Mouse (Mus musculus): ENCODE results near the gene 4930412O13Rik. TPM values are rescaled to one million over a fixed set of nuclear protein-coding genes. Genes with fewer than 3 reads are reported as not detected.

4930412O13Rik gene
- polyA plus RNA-seq, 1 experiment from 2014 or later, result 0.29 TPM

- 60% methylated on average over 14 of the region's 14 CpGs for WGBS
- Histone ChIP-seq H3K27me3 (replicated peaks; ENCODE audit: control insufficient read depth, insufficient read depth, low read length) (peaks cover 14% of the 10 kb centered on the region), H3K4me3 (ENCODE audit: low read depth, low read length) (no peak overlapping the region), H3K9ac (ENCODE audit: low read depth, low read length) (no peak overlapping the region), H3K27ac (replicated peaks; ENCODE audit: low read depth, low read length) (no peak overlapping the region), H3K36me3 (ENCODE audit: control insufficient read depth, insufficient read depth, low read length) (no peaks in the 10 kb centered on the region), H3K4me1 (ENCODE audit: control insufficient read depth, insufficient read depth, low read length) (no peaks in the 10 kb centered on the region), H3K4me2 (ENCODE audit: low read depth, low read length) (no peak overlapping the region), H3K9me3 (ENCODE audit: control insufficient read depth, low read length) (no peaks in the 10 kb centered on the region)
- DNase-seq (ENCODE audit: low spot score) (no peak), ATAC-seq (ENCODE audit: low read depth) (no peak)
Observed at GRCm38 (mm10) chr2:9903854-9904560, 23.0 kb downstream of the 4930412O13Rik start.

- H3K9ac ChIP-seq (ENCODE audit: low read depth, low read length), result no peak overlapping the region
Observed at GRCm38 (mm10) chr2:9905995-9906394, 24.9 kb downstream of the 4930412O13Rik start.

GRCm38 (mm10) chr2:9917602-9918001 is 36.5 kb downstream of the 4930412O13Rik start:
- WGBS, result 86% methylated on average over 9 of the region's 9 CpGs
- H3K27ac ChIP-seq (replicated peaks; ENCODE audit: low read depth, low read length), result no peak overlapping the region
- DNase-seq (ENCODE audit: low spot score) (no peak), ATAC-seq (ENCODE audit: low read depth) (no peak)
- no peaks in the 10 kb centered on the region for H3K27me3 ChIP-seq (replicated peaks; ENCODE audit: control insufficient read depth, insufficient read depth, low read length)
- no peak overlapping the region for H3K4me3 ChIP-seq (ENCODE audit: low read depth, low read length)
- H3K36me3 ChIP-seq (ENCODE audit: control insufficient read depth, insufficient read depth, low read length), result peaks cover 28% of the 10 kb centered on the region
- H3K9ac ChIP-seq (ENCODE audit: low read depth, low read length), result no peak overlapping the region
- no peaks in the 10 kb centered on the region for H3K4me1 ChIP-seq (ENCODE audit: control insufficient read depth, insufficient read depth, low read length)
- no peaks in the 10 kb centered on the region for H3K9me3 ChIP-seq (ENCODE audit: control insufficient read depth, low read length)
- H3K4me2 ChIP-seq (ENCODE audit: low read depth, low read length), result no peak overlapping the region

More at GRCm38 (mm10) chr2:9905995-9906394, 24.9 kb downstream of the 4930412O13Rik start:
- no peak for ATAC-seq (ENCODE audit: low read depth)
- Histone ChIP-seq H3K36me3 (ENCODE audit: control insufficient read depth, insufficient read depth, low read length) (no peaks in the 10 kb centered on the region), H3K27ac (replicated peaks; ENCODE audit: low read depth, low read length) (no peak overlapping the region), H3K4me1 (ENCODE audit: control insufficient read depth, insufficient read depth, low read length) (no peaks in the 10 kb centered on the region), H3K4me3 (ENCODE audit: low read depth, low read length) (peak overlapping the region; percentile 7), H3K4me2 (ENCODE audit: low read depth, low read length) (peak overlapping the region; percentile 43), H3K9me3 (ENCODE audit: control insufficient read depth, low read length) (no peaks in the 10 kb centered on the region), H3K27me3 (replicated peaks; ENCODE audit: control insufficient read depth, insufficient read depth, low read length) (peaks cover 5% of the 10 kb centered on the region; the same call in 1 of the 2 replicates)
- 9% methylated on average over 10 of the region's 11 CpGs for WGBS
- DNase-seq (ENCODE audit: low spot score), result no peak

- no peak for ATAC-seq (ENCODE audit: low read depth)
Observed at GRCm38 (mm10) chr2:9918691-9919471, 37.8 kb downstream of the 4930412O13Rik start.

GRCm38 (mm10) chr2:9926194-9926904 is 45.3 kb downstream of the 4930412O13Rik start:
- peak; percentile 15; the same call in 1 of the 2 replicates for ATAC-seq (ENCODE audit: low read depth)
- Histone ChIP-seq H3K9me3 (ENCODE audit: control insufficient read depth, low read length) (no peaks in the 10 kb centered on the region), H3K27me3 (replicated peaks; ENCODE audit: control insufficient read depth, insufficient read depth, low read length) (no peaks in the 10 kb centered on the region), H3K27ac (replicated peaks; ENCODE audit: low read depth, low read length) (no peak overlapping the region), H3K4me1 (ENCODE audit: control insufficient read depth, insufficient read depth, low read length) (no peaks in the 10 kb centered on the region), H3K9ac (ENCODE audit: low read depth, low read length) (no peak overlapping the region), H3K36me3 (ENCODE audit: control insufficient read depth, insufficient read depth, low read length) (no peaks in the 10 kb centered on the region), H3K4me2 (ENCODE audit: low read depth, low read length) (no peak overlapping the region), H3K4me3 (ENCODE audit: low read depth, low read length) (no peak overlapping the region)
- 49% methylated on average over 7 of the region's 7 CpGs for WGBS
- DNase-seq (ENCODE audit: low spot score), result peak; percentile 56

More at GRCm38 (mm10) chr2:9918691-9919471, 37.8 kb downstream of the 4930412O13Rik start:
- Histone ChIP-seq H3K9ac (ENCODE audit: low read depth, low read length) (no peak overlapping the region), H3K27me3 (replicated peaks; ENCODE audit: control insufficient read depth, insufficient read depth, low read length) (no peaks in the 10 kb centered on the region), H3K4me2 (ENCODE audit: low read depth, low read length) (no peak overlapping the region), H3K4me1 (ENCODE audit: control insufficient read depth, insufficient read depth, low read length) (no peaks in the 10 kb centered on the region), H3K9me3 (ENCODE audit: control insufficient read depth, low read length) (no peaks in the 10 kb centered on the region), H3K27ac (replicated peaks; ENCODE audit: low read depth, low read length) (no peak overlapping the region), H3K36me3 (ENCODE audit: control insufficient read depth, insufficient read depth, low read length) (peaks cover 28% of the 10 kb centered on the region), H3K4me3 (ENCODE audit: low read depth, low read length) (no peak overlapping the region)
- DNase-seq (ENCODE audit: low spot score), result no peak
- 87% methylated on average over 17 of the region's 17 CpGs for WGBS

DNA sequence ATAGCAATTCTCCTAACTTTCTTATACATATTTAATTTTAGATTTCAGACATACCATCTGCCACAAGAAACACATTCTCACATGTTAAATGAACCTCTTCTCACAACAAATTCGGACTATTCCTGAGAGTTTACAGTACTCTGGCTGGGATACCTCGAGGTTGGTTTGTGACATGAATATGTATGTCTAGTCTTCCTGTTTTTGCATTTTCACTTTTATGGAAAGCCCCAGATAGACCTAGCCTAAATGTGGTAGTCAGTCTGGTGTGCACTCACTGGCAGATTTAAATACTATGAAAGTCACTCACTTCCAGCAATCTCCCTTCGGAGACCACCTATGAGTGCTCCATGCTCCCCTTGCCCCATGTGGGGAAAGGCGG is 45.8 kb downstream of the 4930412O13Rik start:
- H3K4me2 ChIP-seq (ENCODE audit: low read depth, low read length), result no peak overlapping the region
- no peaks in the 10 kb centered on the region for H3K36me3 ChIP-seq (ENCODE audit: control insufficient read depth, insufficient read depth, low read length)
- no peak overlapping the region for H3K27ac ChIP-seq (replicated peaks; ENCODE audit: low read depth, low read length)
- DNase-seq (ENCODE audit: low spot score), result no peak
- no peaks in the 10 kb centered on the region for H3K4me1 ChIP-seq (ENCODE audit: control insufficient read depth, insufficient read depth, low read length)
- no peak overlapping the region for H3K4me3 ChIP-seq (ENCODE audit: low read depth, low read length)
- H3K27me3 ChIP-seq (replicated peaks; ENCODE audit: control insufficient read depth, insufficient read depth, low read length), result no peaks in the 10 kb centered on the region
- no peak for ATAC-seq (ENCODE audit: low read depth)
- 72% methylated on average over 4 of the region's 4 CpGs for WGBS
- H3K9me3 ChIP-seq (ENCODE audit: control insufficient read depth, low read length), result no peaks in the 10 kb centered on the region
- H3K9ac ChIP-seq (ENCODE audit: low read depth, low read length), result no peak overlapping the region

Other genes with a start within 250 kb of the 4930412O13Rik start
- 0.97 TPM in 1 of 2 replicates, not detected in the other for gene 9230102O04Rik, start 8.3 kb downstream of the 4930412O13Rik start, polyA plus RNA-seq (2014; fragmentation: Nextera tagmentation; extraction: Ambion mirVana)
- 15.7 and 23.1 TPM in 2 replicates for gene Gata3, start 8.8 kb downstream of the 4930412O13Rik start, polyA plus RNA-seq (2014; fragmentation: Nextera tagmentation; extraction: Ambion mirVana)
- 10.9 and 11.6 TPM in 2 replicates for gene Taf3, start 167.3 kb downstream of the 4930412O13Rik start, polyA plus RNA-seq (2014; fragmentation: Nextera tagmentation; extraction: Ambion mirVana)
- 611 and 614 TPM in 2 replicates for gene Atp5c1, start 199.3 kb downstream of the 4930412O13Rik start, polyA plus RNA-seq (2014; fragmentation: Nextera tagmentation; extraction: Ambion mirVana)
- gene Kin, start 199.3 kb downstream of the 4930412O13Rik start, polyA plus RNA-seq (2014; fragmentation: Nextera tagmentation; extraction: Ambion mirVana), result 22.7 and 24.3 TPM in 2 replicates

Data from embryonic facial prominence, embryonic 14.5 days (tissue).